Mouse (Mus musculus) ES-E14 (cell line): Measurements from ENCODE around the gene Tmem132c.

ENCODE experiments used
- CHD2 ChIP-seq: IDR thresholded peaks from 2 replicates; pipeline ENCODE4 v1.6.1; 2014; ENCODE audit warnings: mild to moderate bottlenecking, low read depth, low read length, inconsistent platforms
- HCFC1 ChIP-seq: IDR thresholded peaks from 2 replicates; pipeline ENCODE4 v1.6.1; 2012; ENCODE audit warnings: low read length, inconsistent platforms, borderline replicate concordance; ENCODE audit not compliant: insufficient read depth
- MAFK ChIP-seq: IDR thresholded peaks from 2 replicates; pipeline ENCODE4 v1.6.1; 2014; ENCODE audit warnings: mild to moderate bottlenecking, low read depth, low read length, inconsistent platforms; ENCODE audit not compliant: insufficient read depth
- ZC3H11A ChIP-seq: IDR thresholded peaks from 2 replicates; pipeline ENCODE4 v1.6.1; 2012; ENCODE audit warnings: low read depth, mild to moderate bottlenecking, inconsistent platforms, low read length, borderline replicate concordance
- ZNF384 ChIP-seq: IDR thresholded peaks from 2 replicates; pipeline ENCODE4 v1.6.1; 2012; ENCODE audit warnings: low read depth, low read length, inconsistent platforms

DNA sequence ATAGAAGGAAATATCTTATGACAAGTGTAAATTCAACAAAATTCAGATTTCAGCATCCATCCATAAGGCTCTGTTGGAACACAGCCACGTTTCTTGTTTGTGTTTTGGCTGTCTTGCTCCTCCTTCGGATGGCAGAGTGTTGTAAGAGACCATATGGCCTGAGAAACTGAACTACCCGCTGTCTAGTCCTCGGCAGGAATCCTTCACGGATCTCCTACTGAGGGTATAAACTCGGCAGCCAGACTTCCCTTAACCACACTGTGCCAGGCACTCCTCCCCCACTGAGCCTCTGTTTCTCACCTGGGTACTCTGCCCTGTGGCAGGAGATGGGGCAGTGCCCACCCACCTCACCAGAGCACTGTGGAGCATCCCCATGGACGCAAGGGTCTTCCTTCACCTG lies 174.9 kb downstream of the Tmem132c start:
- no peak for TF ChIP-seq MAFK
- no peak for TF ChIP-seq ZC3H11A
- TF ChIP-seq CHD2, result no peak
- TF ChIP-seq HCFC1, result no peak
- TF ChIP-seq ZNF384, result no peak
